Mouse (Mus musculus): Measurements from ENCODE around the gene Prnp. TPM values are rescaled to one million over a fixed set of nuclear protein-coding genes. Genes with fewer than 3 reads are reported as not detected.

Gene Prnp
- polyA plus RNA-seq, 1 experiment from 2014 or later, result 19.3 TPM

DNA sequence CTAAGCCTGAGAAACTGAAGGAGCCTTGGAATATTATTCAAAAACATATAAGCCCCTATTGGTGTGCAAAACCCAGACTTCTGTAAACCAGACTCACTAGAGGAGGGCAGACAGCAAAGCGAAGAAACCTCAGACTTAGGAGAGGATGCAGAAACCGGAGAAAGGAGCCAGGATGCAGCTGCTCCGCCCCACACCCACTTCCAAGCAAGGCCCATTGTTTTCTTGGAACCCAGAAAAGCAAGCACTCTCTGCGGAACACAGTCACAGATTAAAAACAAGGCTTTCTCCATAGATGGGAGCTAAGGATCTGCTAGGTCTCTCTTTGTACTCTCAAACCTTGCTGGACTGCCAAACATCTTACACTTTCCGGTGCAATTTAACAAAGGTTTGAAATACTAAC, 17.2 kb upstream of the Prnp start:
- H3K4me1 ChIP-seq, result peaks cover 27% of the 10 kb centered on the region; the same call in 1 of the 2 replicates
- no peak overlapping the region for H3K4me3 ChIP-seq
- no peaks in the 10 kb centered on the region for H3K9me3 ChIP-seq (replicated peaks)
- H3K36me3 ChIP-seq, result no peaks in the 10 kb centered on the region
- DNase-seq (ENCODE audit: low spot score), result no peak
- 57% methylated on average over 5 of the region's 5 CpGs for WGBS
- no peaks in the 10 kb centered on the region for H3K27me3 ChIP-seq (ENCODE audit: low read depth, poor library complexity, severe bottlenecking)
- no peak overlapping the region for H3K27ac ChIP-seq

DNA sequence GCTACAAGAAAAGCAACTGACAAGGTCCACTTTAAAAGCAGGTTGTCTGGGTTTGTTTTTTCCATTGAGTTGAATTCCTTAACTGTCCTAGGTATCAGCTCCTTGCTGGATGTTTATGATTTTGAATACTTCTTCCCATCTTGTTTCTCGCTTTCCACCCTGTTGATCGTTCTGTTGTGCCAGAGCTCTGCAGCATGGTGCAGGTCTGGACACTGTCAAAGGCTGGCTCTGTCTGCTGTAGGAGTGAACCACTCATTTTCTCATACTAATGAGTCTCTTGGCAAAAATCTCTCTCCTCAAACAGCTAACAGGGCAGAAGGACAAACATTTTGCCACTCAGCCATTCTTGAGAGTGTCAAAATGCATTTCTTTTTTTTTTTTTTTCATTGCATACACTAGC, 14.6 kb upstream of the Prnp start:
- no peaks in the 10 kb centered on the region for H3K36me3 ChIP-seq
- H3K9me3 ChIP-seq (replicated peaks), result no peaks in the 10 kb centered on the region
- H3K27me3 ChIP-seq (ENCODE audit: low read depth, poor library complexity, severe bottlenecking), result no peaks in the 10 kb centered on the region
- DNase-seq (ENCODE audit: low spot score), result no peak
- no peak overlapping the region for H3K27ac ChIP-seq
- WGBS, result 70% methylated on average over 2 of the region's 2 CpGs
- no peak overlapping the region for H3K4me3 ChIP-seq
- H3K4me1 ChIP-seq, result peaks cover 11% of the 10 kb centered on the region; the same call in 1 of the 2 replicates

DNA sequence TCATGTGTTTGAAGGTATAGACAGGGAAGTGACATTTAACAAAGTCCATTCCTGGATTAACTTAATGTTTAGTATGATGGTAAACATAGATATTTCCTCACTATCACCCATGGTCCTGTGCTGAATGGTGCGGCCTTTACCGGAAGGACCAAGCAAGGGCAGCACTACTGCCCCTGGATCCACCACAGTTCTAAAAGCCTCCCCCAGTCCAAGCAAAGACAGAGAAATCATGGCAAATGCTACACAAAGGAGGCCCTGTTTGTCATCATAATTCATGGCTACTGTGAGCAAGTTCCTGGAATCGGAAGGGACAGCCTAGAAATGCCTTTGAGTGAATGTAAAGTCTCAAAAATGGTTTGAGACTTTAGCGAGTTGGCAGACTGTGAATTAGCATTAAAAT, 13.7 kb upstream of the Prnp start:
- 98% methylated on average over 4 of the region's 4 CpGs for WGBS
- Histone ChIP-seq H3K4me3 (no peak overlapping the region), H3K36me3 (no peaks in the 10 kb centered on the region), H3K9me3 (replicated peaks) (no peaks in the 10 kb centered on the region), H3K27ac (no peak overlapping the region), H3K27me3 (ENCODE audit: low read depth, poor library complexity, severe bottlenecking) (no peaks in the 10 kb centered on the region), H3K4me1 (peaks cover 5% of the 10 kb centered on the region; the same call in 1 of the 2 replicates)
- no peak for DNase-seq (ENCODE audit: low spot score)

- Histone ChIP-seq H3K4me3 (no peak overlapping the region), H3K36me3 (no peaks in the 10 kb centered on the region), H3K27ac (no peak overlapping the region), H3K4me1 (no peaks in the 10 kb centered on the region), H3K27me3 (ENCODE audit: low read depth, poor library complexity, severe bottlenecking) (no peaks in the 10 kb centered on the region), H3K9me3 (replicated peaks) (no peaks in the 10 kb centered on the region)
- DNase-seq (ENCODE audit: low spot score), result no peak
- WGBS, result 93% methylated on average over 12 of the region's 12 CpGs
Observed at GRCm38 (mm10) chr2:131897336-131898109, 12.2 kb upstream of the Prnp start.

DNA sequence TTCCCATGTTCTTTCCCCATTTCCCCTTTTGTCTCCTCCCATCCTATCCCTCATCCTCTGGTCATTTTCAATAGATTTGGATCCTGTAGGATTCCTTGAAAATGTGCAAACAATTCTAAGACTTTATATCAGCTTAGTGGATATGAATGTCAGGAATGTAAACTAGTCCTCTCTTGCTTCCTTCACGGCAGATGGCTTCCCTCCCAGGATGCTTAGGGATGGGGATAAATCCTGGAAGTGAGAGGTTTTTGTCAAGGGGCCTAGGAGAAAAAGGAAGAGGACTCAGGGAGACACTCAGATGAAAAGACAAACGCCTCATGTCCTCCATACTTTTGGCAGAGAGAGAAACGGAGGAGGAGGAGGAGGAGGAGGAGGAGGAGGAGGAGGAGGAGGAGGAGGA, 7.3 kb upstream of the Prnp start:
- H3K27me3 ChIP-seq (ENCODE audit: low read depth, poor library complexity, severe bottlenecking), result no peaks in the 10 kb centered on the region
- H3K4me1 ChIP-seq, result peaks cover 4% of the 10 kb centered on the region; the same call in 1 of the 2 replicates
- 34% methylated on average over 3 of the region's 3 CpGs for WGBS
- H3K9me3 ChIP-seq (replicated peaks), result no peaks in the 10 kb centered on the region
- no peak overlapping the region for H3K4me3 ChIP-seq
- DNase-seq (ENCODE audit: low spot score), result no peak
- no peaks in the 10 kb centered on the region for H3K36me3 ChIP-seq
- no peak overlapping the region for H3K27ac ChIP-seq

GRCm38 (mm10) chr2:131902867-131903266, 6.9 kb upstream of the Prnp start:
- no peak for DNase-seq (ENCODE audit: low spot score)
- no peak overlapping the region for H3K27ac ChIP-seq
- WGBS, result 43% methylated on average over 8 of the region's 8 CpGs

DNA sequence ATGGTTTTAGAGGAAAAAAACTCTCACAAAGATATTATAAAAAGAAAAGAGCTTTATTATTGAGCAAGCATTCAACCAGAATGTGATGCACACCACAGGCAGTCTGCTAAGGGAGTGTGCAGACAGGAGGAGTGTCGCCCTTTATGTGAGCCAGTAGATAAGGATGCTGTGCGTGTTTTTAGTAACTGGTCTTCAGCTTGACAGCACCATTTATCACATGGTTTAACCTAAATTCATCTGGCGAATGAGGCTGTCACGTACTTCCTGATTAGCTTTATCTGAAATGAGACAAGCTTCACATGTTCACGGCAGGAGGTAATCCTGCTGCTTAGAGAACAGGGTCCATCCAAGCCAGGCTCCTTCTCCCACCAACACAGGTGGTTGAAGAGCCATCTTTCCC, 4.7 kb upstream of the Prnp start:
- DNase-seq (ENCODE audit: low spot score), result no peak
- Histone ChIP-seq H3K27me3 (ENCODE audit: low read depth, poor library complexity, severe bottlenecking) (no peaks in the 10 kb centered on the region; the same call in 1 of the 2 replicates), H3K4me3 (no peak overlapping the region), H3K27ac (no peak overlapping the region), H3K36me3 (no peaks in the 10 kb centered on the region), H3K4me1 (peaks cover 7% of the 10 kb centered on the region; the same call in 1 of the 2 replicates), H3K9me3 (replicated peaks) (no peaks in the 10 kb centered on the region)
- 68% methylated on average over 5 of the region's 5 CpGs for WGBS

More at GRCm38 (mm10) chr2:131902867-131903266, 6.9 kb upstream of the Prnp start:
- Histone ChIP-seq H3K4me1 (peaks cover 4% of the 10 kb centered on the region; the same call in 1 of the 2 replicates), H3K9me3 (replicated peaks) (no peaks in the 10 kb centered on the region), H3K36me3 (no peaks in the 10 kb centered on the region), H3K4me3 (no peak overlapping the region), H3K27me3 (ENCODE audit: low read depth, poor library complexity, severe bottlenecking) (no peaks in the 10 kb centered on the region)

DNA sequence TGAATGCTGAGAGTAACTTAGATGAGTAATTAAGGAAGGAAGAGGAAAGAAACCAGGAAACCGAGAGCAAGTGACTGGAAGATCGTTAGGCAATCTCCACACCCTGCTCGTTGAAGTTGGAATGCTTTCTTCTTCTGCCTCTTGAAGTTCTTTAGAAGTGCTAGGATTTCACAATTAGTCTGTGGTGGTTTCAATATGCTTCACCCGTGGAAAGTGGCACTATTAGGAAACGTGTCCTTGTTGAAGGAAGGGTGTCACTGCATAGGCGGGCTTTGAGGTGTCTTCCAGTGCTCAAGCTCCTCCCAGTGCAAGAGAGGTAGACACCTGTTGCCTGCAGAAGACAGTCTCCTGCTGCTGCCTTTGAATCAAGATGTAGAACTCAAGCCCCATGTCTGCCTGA, 4.0 kb upstream of the Prnp start:
- no peaks in the 10 kb centered on the region for H3K9me3 ChIP-seq (replicated peaks)
- H3K36me3 ChIP-seq, result no peaks in the 10 kb centered on the region
- no peak for DNase-seq (ENCODE audit: low spot score)
- H3K4me3 ChIP-seq, result no peak overlapping the region
- WGBS, result 62% methylated on average over 6 of the region's 6 CpGs
- H3K27ac ChIP-seq, result no peak overlapping the region
- peaks cover 4% of the 10 kb centered on the region; the same call in 1 of the 2 replicates for H3K27me3 ChIP-seq (ENCODE audit: low read depth, poor library complexity, severe bottlenecking)
- peaks cover 12% of the 10 kb centered on the region for H3K4me1 ChIP-seq

- peaks cover 9% of the 10 kb centered on the region; the same call in 1 of the 2 replicates for H3K27me3 ChIP-seq (ENCODE audit: low read depth, poor library complexity, severe bottlenecking)
- no peaks in the 10 kb centered on the region for H3K9me3 ChIP-seq (replicated peaks)
- 93% methylated on average over 3 of the region's 3 CpGs for WGBS
- no peak overlapping the region for H3K4me3 ChIP-seq
- H3K4me1 ChIP-seq, result peaks cover 17% of the 10 kb centered on the region
- H3K36me3 ChIP-seq, result no peaks in the 10 kb centered on the region
- no peak overlapping the region for H3K27ac ChIP-seq
- no peak for DNase-seq (ENCODE audit: low spot score)
Observed at GRCm38 (mm10) chr2:131906266-131906665, 3.5 kb upstream of the Prnp start.

GRCm38 (mm10) chr2:131906846-131907245, 2.9 kb upstream of the Prnp start:
- H3K4me3 ChIP-seq, result no peak overlapping the region
- no peaks in the 10 kb centered on the region for H3K36me3 ChIP-seq
- peaks cover 12% of the 10 kb centered on the region; the same call in 1 of the 2 replicates for H3K27me3 ChIP-seq (ENCODE audit: low read depth, poor library complexity, severe bottlenecking)
- 87% methylated on average over 1 of the region's 1 CpGs for WGBS
- no peaks in the 10 kb centered on the region for H3K9me3 ChIP-seq (replicated peaks)
- peaks cover 22% of the 10 kb centered on the region for H3K4me1 ChIP-seq
- DNase-seq (ENCODE audit: low spot score), result no peak
- H3K27ac ChIP-seq, result no peak overlapping the region

GRCm38 (mm10) chr2:131907311-131907710, 2.4 kb upstream of the Prnp start:
- WGBS, result 80% methylated on average over 5 of the region's 5 CpGs
- no peaks in the 10 kb centered on the region for H3K9me3 ChIP-seq (replicated peaks)
- no peaks in the 10 kb centered on the region for H3K36me3 ChIP-seq
- H3K27me3 ChIP-seq (ENCODE audit: low read depth, poor library complexity, severe bottlenecking), result peaks cover 12% of the 10 kb centered on the region; the same call in 1 of the 2 replicates
- no peak overlapping the region for H3K4me3 ChIP-seq
- no peak for DNase-seq (ENCODE audit: low spot score)
- no peak overlapping the region for H3K27ac ChIP-seq
- H3K4me1 ChIP-seq, result peaks cover 22% of the 10 kb centered on the region

- WGBS, result 85% methylated on average over 7 of the region's 7 CpGs
Observed at GRCm38 (mm10) chr2:131908351-131908861, 1.3 kb upstream of the Prnp start.

DNA sequence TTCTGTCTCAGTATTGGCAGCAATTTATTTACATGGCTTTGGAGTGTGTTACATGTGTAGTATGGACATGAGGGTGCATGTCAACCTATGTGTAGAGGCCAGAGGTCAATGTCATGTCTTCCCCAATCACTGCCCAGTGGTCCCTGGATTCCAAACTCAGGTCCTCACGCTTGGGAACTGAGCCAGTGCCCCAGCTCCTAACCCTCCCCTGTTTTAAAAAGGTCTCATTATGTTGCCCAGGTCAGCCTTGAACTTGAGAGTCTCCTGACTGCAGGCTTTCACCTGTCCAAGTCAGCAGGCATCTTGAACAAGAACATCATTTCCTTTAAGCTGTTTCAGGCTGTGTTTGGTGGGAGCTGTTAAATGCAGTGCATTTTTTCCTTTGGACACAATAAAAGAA, 822 bp upstream of the Prnp start:
- 68% methylated on average over 1 of the region's 1 CpGs for WGBS
- DNase-seq (ENCODE audit: low spot score), result no peak
- Histone ChIP-seq H3K36me3 (no peaks in the 10 kb centered on the region), H3K4me1 (peaks cover 18% of the 10 kb centered on the region), H3K4me3 (no peak overlapping the region), H3K27me3 (ENCODE audit: low read depth, poor library complexity, severe bottlenecking) (peaks cover 12% of the 10 kb centered on the region; the same call in 1 of the 2 replicates), H3K27ac (no peak overlapping the region), H3K9me3 (replicated peaks) (no peaks in the 10 kb centered on the region)

More at GRCm38 (mm10) chr2:131908351-131908861, 1.3 kb upstream of the Prnp start:
- no peaks in the 10 kb centered on the region for H3K36me3 ChIP-seq
- no peak overlapping the region for H3K4me3 ChIP-seq
- H3K27me3 ChIP-seq (ENCODE audit: low read depth, poor library complexity, severe bottlenecking), result peaks cover 12% of the 10 kb centered on the region; the same call in 1 of the 2 replicates
- no peaks in the 10 kb centered on the region for H3K9me3 ChIP-seq (replicated peaks)
- H3K4me1 ChIP-seq, result peaks cover 18% of the 10 kb centered on the region
- DNase-seq (ENCODE audit: low spot score), result no peak
- no peak overlapping the region for H3K27ac ChIP-seq

Measured in limb, embryonic 10.5 days (tissue).